Mouse (Mus musculus) G1E (cell line): ENCODE measurements at regions not wholly inside any gene's neighbourhood (a gene's known extent, or its start where the extent isn't known, plus 50 kb on each side); places are given as distances from the start of the nearest gene placed in this dataset.
A peak's percentile ranks its signal among the peaks of the same experiment; 100 is the strongest.
"Not testable (repeated sequence)": the region's sequence is repeated elsewhere in the genome, so short reads cannot be mapped to it uniquely, and the experiment has no call there.

Experiments
- ATAC-seq: 2 replicates; pipeline ENCODE4 v1.8.0; 2016; ENCODE audit warnings: mild to moderate bottlenecking; ENCODE audit not compliant: insufficient number of reproducible peaks, poor library complexity, low FRiP score, severe bottlenecking; ENCODE audit errors: extremely low read depth
- DNase-seq: peaks from one replicate; pipeline ENCODE4 v3.0.0; 2012; ENCODE audit warnings: low spot score
- H3K27me3 ChIP-seq: 2 replicates; pipeline ENCODE4 v1.6.1; 2012; ENCODE audit warnings: mild to moderate bottlenecking, low read length, inconsistent platforms; ENCODE audit not compliant: insufficient read depth
- H3K36me3 ChIP-seq: replicated peaks from 2 replicates; pipeline ENCODE3; 2012; ENCODE audit warnings: mild to moderate bottlenecking, inconsistent platforms
- H3K4me1 ChIP-seq: 2 replicates; pipeline ENCODE4 v1.6.1; 2012; ENCODE audit warnings: low read depth, low read length, inconsistent platforms, mixed read lengths; ENCODE audit not compliant: insufficient read depth
- H3K4me3 ChIP-seq: 2 replicates; pipeline ENCODE4 v1.5.1; 2012; ENCODE audit warnings: low read depth, mild to moderate bottlenecking, inconsistent platforms, low read length, moderate library complexity, mixed read lengths
- H3K9me3 ChIP-seq: replicated peaks from 2 replicates; pipeline ENCODE4 v1.6.1; 2012; ENCODE audit warnings: inconsistent platforms
- CTCF ChIP-seq: IDR thresholded peaks from 2 replicates; pipeline ENCODE4 v1.5.1; 2012; ENCODE audit warnings: low read depth, low read length, inconsistent platforms, mixed read lengths
- GATA1 ChIP-seq: IDR thresholded peaks from 2 replicates; pipeline ENCODE4 v1.6.1; 2012; ENCODE audit warnings: borderline replicate concordance, low read length, inconsistent platforms, mixed read lengths
- GATA2 ChIP-seq: IDR thresholded peaks from 2 replicates; pipeline ENCODE4 v1.6.1; 2012; ENCODE audit warnings: low read depth, low read length, inconsistent platforms, borderline replicate concordance
- POLR2AphosphoS5 ChIP-seq: IDR thresholded peaks from 2 replicates; pipeline ENCODE4 v1.6.1; 2012; ENCODE audit warnings: low read depth, low read length, inconsistent platforms; ENCODE audit not compliant: insufficient replicate concordance
- TAL1 ChIP-seq: conservative IDR thresholded peaks from 2 replicates; pipeline ENCODE4 v1.6.1; 2012; ENCODE audit warnings: low read depth, low read length, inconsistent platforms, mixed read lengths

DNA sequence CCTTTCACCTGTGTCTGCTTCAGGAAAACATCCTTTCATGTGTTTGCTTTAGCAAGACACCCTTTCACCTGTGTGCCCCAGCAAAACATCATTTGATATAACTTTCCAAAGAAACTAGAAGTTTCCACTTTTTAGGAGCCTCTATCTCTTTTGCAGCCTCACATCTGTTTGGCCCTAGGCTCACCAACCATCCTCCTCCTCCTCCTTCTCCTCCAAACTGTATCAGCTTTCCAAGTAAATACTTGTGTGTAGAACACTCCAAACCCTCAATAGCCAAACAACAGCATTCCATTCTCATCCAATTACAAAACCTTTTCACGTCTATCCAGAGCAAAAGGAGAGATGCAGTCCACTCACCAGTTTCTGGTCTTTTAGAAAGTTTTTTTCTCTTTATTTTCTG, 133.1 kb downstream of the Zxdb start:
- H3K4me3 ChIP-seq, result no peak overlapping the region
- ATAC-seq, result no peak
- no peaks in the 10 kb centered on the region for H3K4me1 ChIP-seq
- H3K36me3 ChIP-seq, result no peaks in the 10 kb centered on the region
- no peak for DNase-seq
- H3K9me3 ChIP-seq, result no peaks in the 10 kb centered on the region
- H3K27me3 ChIP-seq, result no peaks in the 10 kb centered on the region
- TF ChIP-seq GATA2, result no peak

DNA sequence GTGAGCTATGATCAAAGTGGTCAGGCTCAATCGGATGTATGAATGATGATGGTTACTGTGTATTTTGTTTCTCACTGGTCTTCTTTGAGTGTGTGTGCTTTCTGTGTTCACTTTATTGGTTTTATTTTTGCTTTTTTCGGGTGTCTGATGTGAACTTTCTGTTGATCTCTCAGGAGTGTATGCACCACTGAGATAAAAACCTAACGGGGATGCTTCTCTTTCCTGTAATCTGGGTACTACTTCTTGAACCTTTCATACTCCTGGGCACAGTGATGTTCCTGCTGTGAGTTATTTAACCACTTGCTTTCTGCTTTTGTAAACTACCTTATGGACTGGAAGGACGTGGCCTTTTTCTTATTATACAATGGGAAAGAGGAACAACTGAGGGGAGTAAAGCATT, 133.6 kb downstream of the Zxdb start:
- H3K9me3 ChIP-seq, result no peaks in the 10 kb centered on the region
- H3K4me1 ChIP-seq, result peaks cover 2% of the 10 kb centered on the region
- no peaks in the 10 kb centered on the region for H3K27me3 ChIP-seq
- H3K36me3 ChIP-seq, result no peaks in the 10 kb centered on the region
- H3K4me3 ChIP-seq, result no peak overlapping the region
- DNase-seq (no peak), ATAC-seq (no peak)
- no peak for TF ChIP-seq POLR2AphosphoS5
- no peak for TF ChIP-seq TAL1
- no peak for TF ChIP-seq GATA1
- no peak for TF ChIP-seq CTCF
- no peak for TF ChIP-seq GATA2

DNA sequence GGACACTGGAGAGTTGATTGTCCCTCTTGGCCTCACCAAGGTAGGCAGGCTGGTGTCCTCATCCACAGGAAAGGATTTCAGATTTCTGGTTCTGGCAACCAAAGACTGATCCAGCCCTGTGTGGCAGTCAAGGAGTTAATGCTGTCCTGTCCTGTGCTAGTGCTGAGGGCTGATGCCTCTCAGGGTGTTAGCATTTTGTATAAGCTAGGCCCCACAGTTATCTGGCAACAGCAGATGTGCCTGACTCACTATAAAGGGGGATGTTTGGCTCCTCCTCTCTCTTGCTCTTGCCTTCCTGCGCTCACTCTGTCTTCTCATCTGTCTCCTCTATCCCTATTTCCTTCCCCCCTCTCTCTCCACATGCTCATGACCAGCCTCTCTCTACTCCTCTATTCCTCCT, 138.8 kb downstream of the Zxdb start:
- no peak overlapping the region for H3K4me3 ChIP-seq
- DNase-seq (peak; percentile 9), ATAC-seq (peak; percentile 79)
- H3K4me1 ChIP-seq, result peaks cover 13% of the 10 kb centered on the region
- no peaks in the 10 kb centered on the region for H3K27me3 ChIP-seq
- H3K9me3 ChIP-seq, result no peaks in the 10 kb centered on the region
- TF ChIP-seq POLR2AphosphoS5 (no peak), GATA2 (no peak), GATA1 (no peak), TAL1 (peak; percentile 55), CTCF (no peak)
- H3K36me3 ChIP-seq, result no peaks in the 10 kb centered on the region

DNA sequence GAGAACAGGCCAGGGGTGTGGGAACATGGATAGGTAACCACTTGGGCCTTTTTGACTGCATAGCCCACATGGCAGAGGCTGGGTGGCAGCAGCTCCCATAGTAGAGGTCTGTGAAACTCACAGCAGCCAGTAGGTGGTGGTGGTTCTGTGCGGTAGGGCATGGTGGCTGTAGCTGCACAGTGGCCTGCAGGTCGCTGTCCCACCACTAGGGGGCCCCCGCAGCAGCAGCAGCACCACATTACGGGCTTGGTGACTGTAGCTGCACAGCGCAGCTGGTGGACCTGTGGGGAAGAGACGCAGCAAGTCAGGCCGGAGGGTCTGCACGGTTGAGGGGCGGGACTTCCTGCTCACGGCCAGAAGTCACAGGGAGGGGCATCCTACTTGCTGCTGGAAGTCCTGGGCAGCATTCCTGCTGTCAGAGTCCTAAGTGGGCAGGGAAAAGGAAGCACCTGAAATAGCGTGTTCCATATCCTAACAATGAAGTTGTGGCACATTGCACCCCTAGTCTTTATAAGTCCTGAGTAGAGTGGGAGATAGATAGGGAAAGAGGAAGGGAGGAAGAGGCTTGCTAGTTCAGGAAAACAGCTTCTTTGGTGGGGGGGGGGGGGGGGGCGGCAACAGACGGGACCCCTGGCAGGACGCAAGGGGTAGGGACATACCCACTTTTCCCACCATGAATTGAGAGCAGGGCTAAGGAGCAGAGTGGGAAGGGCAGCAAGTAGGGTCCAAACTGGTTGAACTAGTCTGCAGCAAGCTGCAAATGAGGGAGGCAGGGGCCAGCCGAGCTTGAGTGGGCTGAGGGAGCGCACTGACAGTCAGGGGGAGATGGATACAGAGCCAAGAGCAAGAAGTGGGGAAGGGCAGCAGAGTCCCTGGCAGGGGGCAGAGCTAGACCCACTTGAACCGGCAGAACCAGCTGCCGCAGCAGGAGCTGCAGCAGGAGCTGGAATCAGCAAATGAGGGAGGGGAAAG, 141.4 kb downstream of the Zxdb start:
- peak; percentile 32 for DNase-seq
- peak overlapping the region; percentile 66 for H3K4me3 ChIP-seq
- peaks cover 13% of the 10 kb centered on the region for H3K4me1 ChIP-seq
- TF ChIP-seq CTCF (peak; percentile 82), GATA1 (no peak), POLR2AphosphoS5 (no peak)
- no peaks in the 10 kb centered on the region for H3K27me3 ChIP-seq
- H3K36me3 ChIP-seq, result no peaks in the 10 kb centered on the region
- no peaks in the 10 kb centered on the region for H3K9me3 ChIP-seq
- peak; percentile 89 for ATAC-seq

DNA sequence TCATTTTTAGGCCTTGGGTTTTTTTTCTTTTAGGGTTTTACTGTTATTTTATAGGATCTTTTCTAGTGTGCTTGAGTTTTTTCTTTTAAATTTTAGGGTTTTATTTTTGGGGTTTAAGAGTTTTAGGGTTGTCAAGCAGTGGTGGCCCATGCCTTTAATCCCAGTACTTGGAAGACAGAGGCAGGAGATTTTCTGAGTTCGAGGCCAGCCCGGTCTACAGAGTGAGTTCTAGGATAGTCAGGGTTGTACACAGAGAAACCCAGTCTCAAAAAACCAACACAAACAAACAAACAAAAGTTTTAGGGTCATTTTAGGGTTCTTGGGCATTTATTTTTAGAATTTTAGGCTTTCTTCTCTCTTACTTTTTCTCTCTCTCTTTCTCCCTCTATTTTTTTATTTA, 142.9 kb downstream of the Spin4 start:
- H3K36me3 ChIP-seq, H3K9me3 ChIP-seq, H3K4me3 ChIP-seq, H3K4me1 ChIP-seq, H3K27me3 ChIP-seq, ATAC-seq, DNase-seq: not testable (repeated sequence)
